Mouse (Mus musculus): ENCODE results near the gene Gprc6a.
A peak's percentile ranks its signal among the peaks of the same experiment; 100 is the strongest.

Gprc6a gene

DNA sequence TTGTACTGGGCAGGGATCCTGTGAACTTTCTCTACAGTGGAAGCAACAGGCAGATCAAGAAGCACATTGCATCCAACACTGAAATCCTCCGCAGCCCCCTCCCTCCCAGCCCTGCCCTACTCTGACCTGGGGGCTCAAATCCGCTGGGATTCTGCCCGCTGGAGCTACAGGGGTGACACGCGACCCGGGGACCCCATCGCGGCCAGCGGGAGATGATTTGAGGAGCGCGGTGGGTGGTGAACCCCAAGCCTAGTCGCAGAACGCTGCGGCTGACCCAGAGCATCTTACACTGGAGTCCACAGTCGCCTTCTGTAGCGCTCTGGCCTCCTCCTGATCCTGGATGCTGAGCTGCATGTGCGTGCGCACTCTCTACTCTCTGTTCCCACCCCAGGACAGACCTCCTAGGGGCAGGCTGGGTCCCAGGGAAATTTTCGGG is 41.1 kb downstream of the Gprc6a start, which contains the start of gene Fam162b:
Gene Fam162b, minus strand, starts transcription at position 379 of the 436 bp plus-strand sequence.
- peak; percentile 16 for DNase-seq (ENCODE audit: low read depth, low spot score)

- DNase-seq (ENCODE audit: low read depth, low spot score) = no peak
Observed at GRCm38 (mm10) chr10:51584919-51585318, 46.3 kb downstream of the Gprc6a start.

DNA sequence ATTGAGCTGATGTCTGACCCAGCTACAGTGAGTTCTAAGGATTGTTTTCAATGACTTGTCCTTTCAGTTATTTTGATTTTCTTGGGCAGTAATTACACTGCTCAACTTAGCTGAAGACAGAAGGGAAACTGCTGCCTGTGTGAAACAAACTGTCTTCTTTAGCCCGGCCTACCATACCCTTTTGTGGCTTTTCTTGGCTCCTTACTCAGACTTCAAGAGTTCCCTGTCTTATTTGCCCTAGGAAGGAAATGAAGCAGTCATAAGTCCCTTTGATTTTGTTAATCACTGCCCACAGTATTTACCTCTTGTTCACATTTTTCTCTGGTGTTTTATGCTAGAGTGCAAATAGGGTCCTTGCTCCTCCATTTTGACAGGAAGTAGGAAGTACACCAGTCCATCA is 46.9 kb downstream of the Gprc6a start:
- DNase-seq (ENCODE audit: low read depth, low spot score) = no peak

DNA sequence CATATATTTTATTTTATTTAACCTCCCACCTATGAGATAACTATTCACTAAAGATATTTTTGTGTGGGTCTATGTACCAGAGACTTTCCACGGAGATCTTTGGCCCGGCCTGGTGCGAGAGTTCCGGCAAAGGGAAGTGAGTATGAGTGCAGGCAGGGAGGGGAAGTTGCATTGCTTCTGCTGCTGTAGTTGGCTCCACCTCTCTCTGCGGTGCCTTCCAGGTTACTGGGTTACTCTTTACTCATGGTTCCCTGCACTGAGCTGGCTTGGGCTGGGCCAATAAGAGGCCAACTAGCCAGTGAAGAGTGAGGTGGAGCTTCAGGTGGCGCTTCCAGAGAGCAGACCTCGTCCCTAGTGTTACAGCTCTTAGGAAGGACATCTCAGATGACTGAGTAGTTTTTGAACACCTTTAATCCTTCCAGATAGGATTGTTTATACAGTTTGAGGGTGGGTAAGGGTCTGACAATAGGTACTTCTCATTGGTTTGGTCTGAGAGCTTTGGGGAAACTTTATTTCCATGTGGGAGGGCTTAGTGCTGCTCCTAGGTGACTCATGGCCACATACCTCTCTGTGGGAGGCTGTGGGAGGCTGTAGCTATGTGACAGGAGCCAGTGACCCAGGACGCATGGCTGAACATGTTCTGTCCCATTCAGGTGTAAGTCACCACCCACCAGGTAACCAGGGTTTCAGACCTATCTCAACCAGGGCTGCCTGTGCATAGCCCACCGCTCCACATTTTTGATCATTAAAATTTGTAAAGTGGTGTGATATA is 59.9 kb downstream of the Gprc6a start:
- DNase-seq (ENCODE audit: low read depth, low spot score) = no peak
